Mouse (Mus musculus): ENCODE data around the gene Galntl6.

Galntl6 gene

DNA sequence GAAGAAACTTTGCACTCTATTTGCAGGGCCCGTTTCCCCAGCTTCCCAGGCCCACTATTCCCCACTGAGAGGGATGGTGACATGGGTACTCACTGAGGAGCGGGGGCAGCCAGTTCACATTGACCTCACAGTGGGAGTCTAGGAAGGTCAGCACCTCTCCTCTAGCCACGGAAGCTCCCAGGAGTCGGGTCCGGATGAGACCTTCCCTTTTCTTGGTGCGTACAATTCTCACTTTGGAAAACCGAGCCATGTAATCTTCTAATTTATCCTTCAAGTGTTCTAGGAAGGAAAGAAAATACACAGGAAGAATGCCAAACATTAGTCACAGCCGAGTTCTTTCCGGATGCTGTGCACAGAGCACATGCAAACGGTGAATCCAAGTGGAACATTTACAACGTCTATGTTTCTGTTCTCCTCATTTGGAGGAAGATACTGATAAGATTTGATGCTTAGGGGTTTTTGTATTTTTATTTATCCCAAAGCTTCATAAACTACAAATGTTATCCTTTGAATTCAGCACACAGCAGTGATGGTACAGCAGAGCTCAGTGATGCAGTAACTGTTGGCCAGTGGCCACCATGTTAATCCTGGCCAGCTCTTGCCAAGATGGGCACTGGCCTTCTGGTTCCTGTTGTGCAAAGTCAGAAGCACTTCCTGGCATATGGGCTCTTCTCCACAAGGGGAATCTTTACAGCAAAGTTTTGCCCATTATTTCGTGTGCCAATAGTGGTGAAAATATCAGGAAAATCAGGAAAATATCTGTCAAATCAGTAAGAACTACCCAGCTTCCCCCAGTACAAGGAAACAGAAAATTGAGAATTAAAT, 949.9 kb downstream of the Galntl6 start:
- DNase-seq (ENCODE audit: low spot score) = no peak

DNA sequence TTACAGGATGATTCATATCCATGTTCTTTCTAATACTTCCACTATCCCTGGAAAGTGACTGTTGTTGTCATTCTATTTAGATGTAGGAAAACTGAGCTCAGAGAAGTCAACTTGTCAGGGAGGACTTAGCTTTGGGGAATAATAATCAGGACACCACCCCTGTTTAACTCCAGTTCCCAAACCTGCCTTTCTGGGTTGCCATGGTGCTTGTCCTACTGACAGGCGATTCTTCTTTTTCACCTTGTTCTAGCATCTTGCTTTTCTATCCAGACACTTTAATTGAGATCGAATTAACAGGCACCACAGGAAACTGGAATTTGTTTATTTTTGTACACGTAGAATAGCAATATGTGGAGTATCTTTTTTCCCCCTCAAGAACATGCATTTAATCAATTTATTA, 953.3 kb downstream of the Galntl6 start:
- DNase-seq (ENCODE audit: low spot score) = no peak

DNA sequence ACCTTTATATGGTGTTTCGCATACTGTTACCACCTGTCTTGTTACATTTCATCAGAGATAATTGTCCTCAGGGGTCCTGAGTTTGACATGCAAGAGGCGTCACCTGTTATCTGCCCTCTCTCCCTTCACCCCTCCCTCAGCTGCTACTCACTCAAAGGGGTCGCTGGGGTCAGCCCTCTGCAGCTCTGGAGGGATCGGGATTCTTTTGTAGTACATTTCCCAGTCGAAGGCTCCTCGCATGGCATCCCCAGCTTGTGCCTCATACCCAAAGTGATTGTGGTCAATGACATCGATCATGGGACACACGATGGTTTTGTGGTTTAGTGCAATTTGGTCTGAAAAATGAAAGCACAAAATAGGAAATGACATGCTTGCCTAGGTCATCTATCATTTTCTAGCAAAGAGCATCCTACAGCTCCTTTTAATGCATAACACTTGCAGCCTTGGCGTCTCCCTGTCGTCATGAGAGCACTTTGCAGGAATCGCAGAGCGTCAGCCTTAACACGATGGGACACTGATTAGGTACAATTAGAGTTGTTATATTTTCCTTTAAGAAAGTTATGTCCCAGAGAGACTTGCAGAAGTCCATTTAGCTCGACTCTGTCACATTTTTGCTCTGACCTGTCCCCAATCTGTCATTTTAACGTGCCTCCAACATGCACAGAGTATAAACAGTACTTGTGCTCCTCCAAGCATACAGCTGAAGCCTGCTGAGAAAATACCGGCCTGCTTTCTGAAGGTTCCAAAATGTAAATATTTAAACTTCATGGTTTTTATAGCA, 954.1 kb downstream of the Galntl6 start:
- DNase-seq (ENCODE audit: low spot score) = no peak

DNA sequence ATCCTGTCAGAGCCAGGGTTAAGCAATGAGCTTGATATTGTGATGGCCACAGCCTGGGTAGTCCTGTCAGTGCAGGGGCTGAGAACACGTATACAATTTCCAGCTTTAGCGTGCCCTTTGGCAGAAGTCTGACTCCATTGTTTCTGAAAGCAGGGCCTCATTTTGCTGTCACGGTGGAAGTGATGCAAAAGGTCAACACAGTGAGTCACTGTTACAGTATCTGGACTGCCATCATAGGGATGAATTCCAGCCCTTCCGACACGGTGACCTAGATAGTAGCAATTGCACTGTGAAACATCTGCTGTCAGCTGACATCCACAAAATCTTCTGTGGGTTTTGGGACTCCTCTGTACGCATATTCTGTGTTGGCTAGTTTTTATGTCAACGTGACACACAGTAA, 956.9 kb downstream of the Galntl6 start:
- DNase-seq (ENCODE audit: low spot score) = no peak

DNA sequence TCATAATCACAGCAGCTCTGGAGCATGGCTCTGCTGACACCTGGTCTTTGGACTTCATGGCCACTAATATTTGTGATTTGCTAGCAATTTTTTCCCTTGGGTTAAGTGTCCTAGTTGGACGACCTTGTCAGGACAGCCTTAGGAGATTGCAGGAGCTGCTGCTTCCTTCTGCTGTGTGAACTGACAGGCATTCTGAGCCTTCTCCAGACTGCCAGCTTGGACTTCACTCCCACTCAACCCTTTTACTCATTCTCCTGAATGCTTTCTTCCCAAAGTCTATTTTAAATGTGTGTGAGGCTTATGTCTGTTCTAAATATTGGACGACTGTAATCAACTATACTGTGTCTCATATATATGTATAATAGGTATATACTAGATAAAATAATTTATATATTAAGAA, 971.3 kb downstream of the Galntl6 start:
- no peak for DNase-seq (ENCODE audit: low spot score)

DNA sequence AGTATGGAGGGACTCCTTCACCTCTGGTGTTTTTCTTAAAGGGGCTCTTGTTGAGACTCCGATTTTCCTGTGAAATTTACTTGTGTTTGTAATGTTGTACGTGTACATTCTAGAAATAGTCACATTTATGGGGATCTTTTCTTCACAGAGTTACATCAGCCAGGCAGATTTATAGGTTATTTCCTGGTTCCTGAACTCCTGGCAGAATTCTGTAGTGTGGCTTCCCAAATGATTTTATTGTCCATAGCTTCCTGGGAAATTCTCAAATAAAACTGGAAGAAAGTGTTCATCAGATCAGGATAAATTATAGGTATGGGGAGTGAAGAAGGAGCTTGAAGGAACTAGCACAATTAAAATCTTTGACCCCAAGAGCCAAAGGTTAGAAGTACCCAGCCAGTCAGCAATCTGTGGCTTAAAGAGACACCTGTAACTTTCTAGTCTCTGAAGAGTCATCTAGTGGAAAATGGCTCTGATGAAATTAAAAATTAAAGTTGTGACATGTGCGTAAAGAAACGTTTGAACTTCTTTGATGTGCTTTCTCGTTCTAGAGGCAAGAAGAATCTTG, 972.5 kb downstream of the Galntl6 start:
- no peak for DNase-seq (ENCODE audit: low spot score)

DNA sequence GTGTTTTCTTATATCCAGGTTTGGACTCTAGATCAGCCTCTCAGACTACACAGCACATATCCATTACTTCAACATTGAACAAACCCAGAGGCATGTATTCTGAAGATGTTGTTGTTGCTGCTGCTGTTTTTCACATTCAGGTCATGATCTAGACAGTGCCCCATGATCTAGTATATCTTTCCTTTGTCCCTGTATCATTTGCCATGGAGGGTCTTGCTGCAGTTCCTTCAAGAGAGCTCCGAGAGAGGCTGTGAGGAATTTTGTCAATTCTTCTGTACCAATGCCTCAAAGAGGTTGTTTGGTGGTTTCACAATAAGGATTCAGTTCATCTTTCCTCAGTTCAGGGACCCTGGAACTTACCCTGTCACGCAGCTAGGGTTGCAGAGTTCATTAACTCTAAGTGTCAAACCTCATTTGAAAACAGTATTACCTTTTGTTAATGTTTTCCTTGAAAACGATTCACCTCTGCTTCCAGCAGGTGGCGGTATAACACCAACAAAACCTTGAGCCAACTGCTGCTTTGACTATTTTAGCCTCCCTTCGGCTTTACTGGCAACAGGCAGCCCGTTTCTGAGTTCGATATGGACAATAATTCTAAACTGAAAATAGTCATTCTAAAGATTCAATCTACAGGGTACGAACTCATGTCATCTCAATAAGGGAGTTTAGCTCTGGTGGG, 973.1 kb downstream of the Galntl6 start:
- peak; percentile 51 for DNase-seq (ENCODE audit: low spot score)

DNA sequence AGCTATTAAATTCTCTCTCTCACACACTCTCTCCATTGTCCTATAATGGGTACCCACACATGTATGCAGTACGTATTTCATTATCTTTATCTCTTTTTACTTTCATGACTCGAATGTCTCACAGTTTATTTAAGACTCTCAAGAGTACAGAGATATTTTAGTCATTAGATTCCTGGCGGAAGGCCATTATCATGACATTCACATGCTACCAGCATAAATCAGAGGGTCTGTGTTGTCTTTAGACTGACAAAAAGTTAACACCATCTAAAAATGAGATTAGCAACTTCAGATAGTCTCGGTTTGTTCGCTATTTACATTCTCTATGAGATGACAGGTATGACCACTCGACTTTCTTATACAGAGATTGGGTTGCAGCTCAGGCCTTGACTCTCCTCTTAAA, 985.4 kb downstream of the Galntl6 start:
- DNase-seq (ENCODE audit: low spot score) = no peak

DNA sequence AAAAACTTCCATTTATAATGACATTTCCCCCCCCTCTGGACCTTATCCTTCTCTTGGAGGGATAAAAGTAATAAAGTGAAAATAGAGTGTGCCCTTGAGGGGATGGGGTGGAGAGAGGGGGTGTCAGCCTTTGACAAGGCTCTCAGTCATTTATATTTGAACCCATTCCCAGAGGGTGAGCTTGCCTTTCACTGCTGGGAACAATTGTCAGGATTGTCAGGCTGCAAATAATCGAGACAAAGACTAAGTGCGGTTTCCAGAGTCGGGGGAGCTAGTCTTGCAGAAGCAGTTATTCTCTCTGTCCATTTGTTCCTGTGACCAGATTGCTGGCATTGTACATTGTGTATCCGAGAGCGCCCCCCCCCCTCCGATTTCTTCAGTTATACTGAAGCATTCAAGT, 988.9 kb downstream of the Galntl6 start:
- DNase-seq (ENCODE audit: low spot score) = no peak

DNA sequence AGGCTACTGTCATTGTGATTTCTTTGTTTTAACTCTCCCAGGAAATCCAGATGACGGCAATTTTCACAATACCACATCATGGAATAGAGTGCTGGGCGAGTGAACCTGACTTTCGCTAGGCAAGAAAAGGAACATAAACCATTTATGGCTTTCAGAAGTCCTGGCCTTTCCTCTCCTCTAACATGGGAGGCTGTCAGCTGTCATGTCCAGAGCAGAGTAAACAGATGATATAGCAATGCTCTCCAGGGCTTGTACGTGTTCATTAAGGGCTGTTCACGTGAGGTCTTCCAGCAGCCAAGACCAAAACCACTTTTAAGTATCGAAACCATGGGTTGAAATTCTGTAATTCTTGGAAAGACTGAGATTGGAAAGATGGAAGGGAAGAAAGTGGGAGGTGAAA, 989.3 kb downstream of the Galntl6 start:
- DNase-seq (ENCODE audit: low spot score) = no peak

DNA sequence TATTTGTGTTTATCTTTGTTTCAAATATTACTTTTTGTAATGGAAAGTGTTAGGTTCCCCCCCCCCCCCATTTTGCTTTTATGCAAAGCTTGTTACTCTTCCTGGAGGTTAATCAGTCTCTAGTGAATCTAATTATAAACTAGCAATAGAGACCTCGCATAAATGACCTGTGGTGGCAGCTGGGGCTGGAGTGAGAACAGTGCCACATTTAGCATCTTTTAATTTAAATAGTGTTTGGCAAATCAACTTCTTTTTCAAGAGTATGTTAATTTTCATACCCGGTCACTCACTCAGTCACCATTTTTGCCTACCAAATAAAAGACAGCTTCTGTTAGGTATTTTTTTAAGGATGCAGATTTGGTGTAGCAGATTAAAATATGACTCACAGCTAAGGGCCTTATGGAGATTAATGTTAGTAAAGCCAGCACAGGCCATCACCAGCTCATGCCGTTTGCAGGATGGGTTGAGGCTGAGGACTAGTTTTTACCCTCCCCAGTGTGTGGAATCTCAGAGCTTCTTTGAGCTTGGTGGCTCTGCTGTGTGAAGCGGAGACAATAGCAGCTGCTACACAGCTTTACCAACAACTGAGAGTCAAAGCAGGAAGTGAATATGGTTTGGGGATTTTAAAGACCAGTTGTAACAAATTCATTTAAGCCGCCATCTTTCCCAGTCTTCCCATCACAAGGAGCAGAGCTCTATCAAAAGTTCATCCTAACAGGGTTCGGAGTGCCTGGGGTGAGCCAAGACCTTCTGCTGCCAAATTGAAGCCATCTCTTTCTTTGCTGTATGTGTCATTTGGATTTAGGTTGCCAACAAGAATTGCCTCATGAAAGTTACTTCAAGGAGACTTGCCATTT, 990.0 kb downstream of the Galntl6 start:
- DNase-seq (ENCODE audit: low spot score) = no peak

DNA sequence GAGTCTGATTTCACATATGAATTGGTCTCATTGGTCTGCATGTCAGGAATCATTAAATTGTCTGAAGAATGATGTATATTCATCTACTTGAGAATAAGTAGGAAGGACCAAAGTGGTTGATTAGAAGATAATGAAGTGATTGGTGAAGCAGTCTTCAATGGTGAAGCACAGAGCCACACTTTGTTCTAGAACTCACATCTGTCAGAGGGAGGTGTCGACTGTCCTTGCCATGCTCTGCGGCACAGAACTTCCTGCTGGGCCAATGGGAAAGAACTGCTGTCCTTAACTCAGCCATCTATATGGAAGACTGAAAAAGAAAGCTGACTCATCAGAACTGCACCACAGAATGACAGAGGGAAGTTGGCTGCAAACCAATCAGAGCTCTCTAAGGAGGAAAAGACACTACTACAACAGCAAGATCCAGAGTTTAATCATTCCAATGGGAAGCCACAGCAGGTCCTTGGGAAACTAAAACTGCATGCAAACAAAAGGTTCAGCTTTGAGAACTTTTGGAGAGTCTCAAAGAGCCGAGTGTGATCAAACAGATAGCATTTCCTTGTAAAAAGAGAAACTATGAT, 992.0 kb downstream of the Galntl6 start:
- DNase-seq (ENCODE audit: low spot score) = no peak

DNA sequence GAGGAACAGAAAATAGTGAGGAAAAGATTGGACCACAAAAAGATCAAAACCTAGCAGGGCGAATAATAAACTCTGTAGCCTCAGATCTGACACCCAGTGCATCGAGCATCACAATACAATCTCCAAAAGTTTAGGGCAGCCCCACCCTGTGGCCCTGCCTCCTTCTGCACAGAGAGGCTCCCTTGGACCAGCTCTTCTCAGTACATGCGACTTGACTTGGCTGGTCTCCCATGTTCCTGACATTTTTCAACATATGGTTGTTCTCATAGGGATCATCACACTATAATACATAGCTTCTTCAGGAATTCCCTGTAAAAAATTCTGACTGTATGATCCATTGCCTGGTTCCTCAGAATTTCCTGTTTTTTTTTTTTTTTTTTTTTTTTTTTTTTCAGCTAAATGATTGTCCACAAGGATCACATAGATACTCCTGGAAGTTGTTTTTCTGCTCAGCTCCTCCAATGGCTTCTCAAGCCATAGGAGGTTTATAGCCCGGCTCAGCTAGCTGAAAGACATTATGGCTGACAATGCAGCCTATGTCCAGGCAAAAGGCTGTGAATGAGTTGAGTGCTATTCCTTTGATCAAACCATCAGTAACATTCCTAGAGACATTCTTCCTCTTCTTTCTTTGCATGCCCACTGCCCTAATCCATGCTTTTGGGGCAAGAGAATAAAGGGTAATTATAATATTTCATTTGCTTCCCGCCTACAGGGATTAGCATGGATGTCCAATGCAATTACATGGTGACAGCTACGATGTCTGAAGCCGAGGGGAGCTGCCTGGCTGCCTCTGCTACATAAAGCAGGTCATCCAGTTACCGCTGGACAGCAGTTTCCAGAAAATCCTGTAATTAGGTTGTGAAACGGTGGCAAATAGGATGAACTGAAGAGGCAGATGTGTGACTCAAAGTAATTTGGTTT, 993.5 kb downstream of the Galntl6 start:
- no peak for DNase-seq (ENCODE audit: low spot score)

DNA sequence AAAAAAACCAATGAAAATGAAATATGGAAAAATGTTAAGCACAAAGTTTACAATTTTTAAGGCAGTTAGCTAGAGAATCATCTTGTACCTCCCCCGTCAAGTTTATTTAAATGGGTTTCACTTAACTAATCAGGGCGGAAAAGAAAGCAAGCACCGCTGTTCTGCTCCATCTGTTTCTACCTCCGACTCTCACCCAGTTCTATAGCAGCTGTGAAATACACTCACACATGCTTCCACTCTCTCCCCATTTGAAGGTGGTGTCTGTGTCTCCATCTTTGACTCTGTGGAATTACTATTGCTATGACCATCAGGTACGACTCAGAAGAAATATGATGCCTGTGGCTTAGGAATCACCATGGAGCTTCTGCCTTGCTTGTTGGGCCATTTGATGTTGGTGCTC, 1019.1 kb downstream of the Galntl6 start:
- DNase-seq (ENCODE audit: low spot score) = no peak

DNA sequence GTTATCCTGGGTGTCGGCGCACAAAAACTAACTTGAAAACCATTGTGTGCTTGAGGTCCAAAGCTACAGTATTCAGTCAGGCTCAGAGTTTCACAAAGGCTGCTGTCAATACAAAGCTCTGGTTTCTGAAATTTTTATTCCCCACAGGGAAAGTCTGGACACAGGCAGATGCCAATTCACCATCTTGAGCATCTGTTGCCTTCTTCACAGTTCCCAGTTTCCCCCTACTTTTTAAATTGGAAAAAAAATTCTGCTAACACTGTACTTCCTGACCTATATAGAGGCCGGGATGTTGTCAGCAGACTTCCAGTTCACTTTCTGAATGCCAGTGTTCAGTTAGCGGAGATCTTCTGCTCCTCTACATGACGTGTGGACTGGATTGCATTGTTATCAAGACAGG, 1020.3 kb downstream of the Galntl6 start:
- DNase-seq (ENCODE audit: low spot score) = no peak

DNA sequence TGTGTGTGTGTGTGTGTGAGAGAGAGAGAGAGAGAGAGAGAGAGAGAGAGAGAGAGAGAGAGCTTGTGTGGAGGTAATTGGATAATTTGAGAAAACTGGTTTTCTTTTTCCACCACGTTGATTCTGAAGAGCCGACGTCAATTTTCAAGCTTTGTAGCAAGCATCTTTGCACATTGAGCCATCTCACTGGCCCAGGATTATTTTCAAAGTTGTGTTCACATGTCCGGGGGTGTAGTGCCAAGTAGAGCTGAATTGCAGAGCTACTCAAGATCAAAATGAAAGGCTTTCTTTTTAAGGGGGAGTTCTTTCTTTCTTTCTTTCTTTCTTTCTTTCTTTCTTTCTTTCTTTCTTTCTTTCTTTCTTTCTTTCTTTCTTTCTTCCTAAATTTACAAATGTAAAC, 1022.3 kb downstream of the Galntl6 start:
- DNase-seq (ENCODE audit: low spot score) = no peak

DNA sequence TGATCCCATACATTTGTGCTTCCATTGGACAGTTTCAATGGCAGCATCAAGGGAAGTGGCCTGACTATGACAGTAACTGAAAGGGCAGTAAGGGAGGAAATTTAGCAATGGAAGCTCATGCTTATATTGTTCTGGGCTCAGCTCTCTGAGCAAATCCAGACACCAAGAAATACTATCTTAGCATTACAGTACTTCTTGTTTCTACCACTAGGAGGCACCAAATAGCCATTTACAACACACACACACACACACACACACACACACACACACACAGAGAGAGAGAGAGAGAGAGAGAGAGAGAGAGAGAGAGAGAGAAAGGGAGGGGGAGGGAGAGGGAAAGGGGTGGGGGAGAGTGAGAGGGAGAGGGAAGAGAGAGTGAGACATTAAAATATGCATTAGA, 1023.6 kb downstream of the Galntl6 start:
- DNase-seq (ENCODE audit: low spot score) = no peak

DNA sequence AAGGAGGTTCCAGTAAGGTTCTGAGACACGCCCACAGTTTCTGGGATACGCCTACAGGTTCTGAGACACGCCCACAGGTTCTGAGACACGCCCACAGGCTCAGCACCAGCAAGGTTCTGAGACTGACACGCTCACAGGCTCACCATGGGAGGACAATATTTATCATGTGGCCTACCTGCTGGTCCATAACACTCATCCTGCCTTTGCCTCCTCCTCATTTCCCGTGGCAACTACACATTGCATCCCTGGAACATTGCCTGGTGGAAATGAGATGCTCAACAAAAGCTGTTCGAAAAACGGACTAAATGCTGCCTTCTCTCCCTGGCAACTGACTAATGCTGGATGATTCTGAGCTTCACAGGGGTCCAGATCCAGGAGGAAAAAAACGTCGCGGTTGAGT, 1033.0 kb downstream of the Galntl6 start:
- no peak for DNase-seq (ENCODE audit: low spot score)

DNA sequence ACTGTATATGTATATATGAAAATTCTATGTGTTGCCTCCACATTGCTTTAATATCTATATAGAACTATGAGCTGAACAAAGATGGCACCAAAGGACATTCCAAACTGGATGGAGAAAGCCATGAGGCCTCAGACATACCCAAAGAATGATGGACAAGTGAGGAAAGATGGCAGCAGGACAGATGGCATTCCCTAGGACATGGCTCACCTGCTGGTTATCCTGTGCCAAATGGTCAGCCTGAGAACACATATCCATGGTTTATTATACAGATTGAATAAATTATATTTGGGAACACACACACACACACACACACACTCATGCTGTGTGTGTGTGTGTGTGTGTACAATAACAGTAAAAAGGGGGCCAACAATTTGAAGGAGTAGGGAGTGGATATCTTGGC, 1063.4 kb downstream of the Galntl6 start:
- DNase-seq (ENCODE audit: low spot score) = no peak

DNA sequence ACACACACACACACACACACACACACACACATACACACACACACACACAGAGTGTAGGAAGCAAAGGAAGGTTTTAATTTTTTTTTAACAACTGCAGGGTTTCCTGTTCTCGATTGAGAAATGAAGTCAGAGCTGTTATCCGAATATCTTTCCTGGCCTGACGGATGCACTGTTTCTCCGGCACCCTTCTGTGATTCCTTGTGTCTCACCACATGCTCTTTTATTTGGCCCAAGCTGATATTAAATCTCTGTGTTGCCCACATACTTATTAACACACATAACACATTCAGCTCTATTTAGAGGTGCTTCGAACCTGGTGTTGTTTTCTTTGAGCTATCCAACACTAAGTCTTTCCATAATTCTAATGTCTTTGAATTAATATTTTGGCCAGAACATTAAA, 1069.0 kb downstream of the Galntl6 start:
- no peak for DNase-seq (ENCODE audit: low spot score)
